Mouse (Mus musculus) monocyte, adult 2 months (primary cell): ENCODE data around the gene Obscn.

Experiments used
- DNase-seq, 2 experiments: peaks; one replicate each; pipeline ENCODE4 v3.0.0; 2022; ENCODE audit warnings: low spot score in 2 of 2, low read depth in 1 of 2

Obscn gene

GRCm38 (mm10) chr11:59135904-59136452 is at the start of gene Obscn:
Obscn (minus strand) TSS chr11:59136402.
- no peak for DNase-seq

GRCm38 (mm10) chr11:59185490-59185889 is 49.3 kb upstream of the Obscn start:
- no peak for DNase-seq

DNA sequence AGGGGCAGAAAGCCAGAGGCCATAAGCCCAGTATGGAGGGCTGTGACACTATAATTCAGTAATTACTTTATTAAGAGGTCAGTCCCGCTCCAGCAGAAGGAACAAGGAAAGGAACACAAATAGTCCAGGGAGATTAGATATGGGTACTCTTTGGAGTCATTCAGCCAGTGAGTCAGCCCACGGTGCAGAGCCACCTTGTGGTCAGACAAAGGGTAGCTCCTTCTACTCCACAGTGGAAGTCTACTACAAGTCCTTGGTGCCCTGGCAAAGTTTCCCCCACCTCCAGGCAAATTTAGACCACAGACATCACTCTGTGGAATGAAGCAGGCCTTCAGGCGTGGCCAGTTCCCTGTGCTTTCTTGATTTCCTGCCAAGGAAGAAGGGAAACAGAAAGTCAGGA is 47.6 kb upstream of the Obscn start:
- DNase-seq, result no peak

GRCm38 (mm10) chr11:59182864-59183331 is 46.7 kb upstream of the Obscn start, which contains the start of gene Gjc2:
Gjc2 (minus strand) TSS chr11:59183213.
- no peak for DNase-seq

DNA sequence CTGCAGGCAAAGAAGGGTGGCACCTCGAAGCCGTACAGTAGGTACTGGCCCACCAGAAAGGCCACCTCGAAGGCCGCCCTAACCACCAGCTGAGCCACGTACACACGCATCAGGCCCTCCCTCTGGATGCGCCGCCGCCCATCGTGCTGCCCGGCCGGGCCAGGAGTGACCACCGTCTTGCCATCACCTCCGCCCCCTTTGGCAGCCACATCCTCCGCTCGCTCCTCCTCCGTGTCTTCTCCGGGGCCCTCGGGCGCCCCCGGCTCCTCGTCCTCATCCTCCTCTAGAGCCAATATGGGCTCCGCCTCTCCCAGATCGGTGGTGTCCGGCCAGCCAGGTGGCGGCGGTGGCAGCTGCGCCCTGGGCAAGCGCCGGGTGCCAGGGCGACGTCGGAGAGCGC is 40.7 kb upstream of the Obscn start:
- no peak for DNase-seq

DNA sequence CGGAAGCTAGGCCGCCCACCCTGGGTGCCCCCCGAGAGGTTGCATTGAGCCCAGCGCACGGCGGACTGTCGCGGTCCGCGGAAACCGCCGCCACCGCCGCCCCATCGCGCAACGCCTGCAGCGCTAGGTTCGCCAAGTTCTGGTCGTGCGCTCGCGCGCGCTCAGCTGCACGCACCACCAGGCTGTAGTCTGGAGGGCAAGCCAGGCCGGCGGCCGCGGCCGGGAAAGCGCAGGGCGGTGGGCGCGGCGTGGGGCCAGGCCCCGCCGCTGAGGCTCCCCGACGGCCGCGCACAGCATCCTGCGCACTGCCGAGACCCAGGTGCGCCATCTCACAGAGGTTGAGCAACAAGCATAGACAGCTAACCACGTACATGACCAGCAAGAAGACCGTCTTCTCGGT is 40.3 kb upstream of the Obscn start:
- no peak for DNase-seq

DNA sequence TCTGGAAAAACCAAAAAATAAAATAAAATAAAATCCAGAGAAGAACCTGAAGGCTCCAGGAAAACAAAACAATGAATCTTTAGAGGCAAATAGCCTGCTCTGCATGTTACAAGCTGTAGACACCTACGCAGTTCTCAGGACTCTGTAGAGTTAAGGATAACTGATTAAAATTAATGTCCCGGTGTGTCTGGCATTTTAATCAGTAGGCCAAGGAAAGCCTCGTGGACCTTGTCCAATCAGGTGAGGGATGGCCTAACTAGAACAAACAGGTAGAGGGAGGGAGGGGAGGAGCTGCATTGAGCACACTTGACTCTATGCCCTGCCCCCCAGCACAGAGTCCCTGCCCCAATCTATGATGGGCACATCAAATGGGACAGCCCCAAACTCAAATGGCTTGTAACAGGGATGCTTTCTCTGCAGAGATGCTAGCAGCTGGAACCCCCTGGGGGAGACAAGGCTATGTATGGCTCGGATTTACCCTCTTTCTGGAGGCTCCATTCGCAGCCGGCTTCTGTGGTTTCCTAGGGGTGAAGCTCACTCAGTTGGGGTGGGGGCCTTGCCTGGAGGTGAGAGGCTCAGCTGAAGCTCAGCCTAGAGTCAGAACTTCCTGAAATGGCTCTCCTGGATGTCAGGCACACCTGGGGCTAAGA is 38.1 kb upstream of the Obscn start:
- no peak for DNase-seq

DNA sequence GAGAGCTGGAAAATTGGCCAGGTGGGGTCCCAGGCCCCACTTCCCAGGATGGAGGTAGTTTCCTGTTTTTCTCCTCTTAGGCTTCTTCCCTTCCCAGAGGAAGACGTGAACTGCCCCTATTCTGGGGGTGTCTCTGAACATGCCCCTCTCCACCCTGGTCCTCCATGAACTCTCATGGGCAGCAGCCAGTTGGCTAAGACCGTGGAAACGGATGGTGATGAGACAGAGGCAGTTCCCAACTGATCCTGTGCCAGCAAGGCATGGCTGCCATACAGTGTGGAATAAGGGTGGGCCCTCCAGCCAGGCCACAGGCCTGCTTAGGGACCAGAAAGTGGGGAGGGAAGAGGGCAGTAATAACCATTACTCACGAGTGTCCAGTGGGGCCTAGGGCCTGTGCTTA is 34.3 kb upstream of the Obscn start:
- DNase-seq, result no peak

- no peak for DNase-seq
These were observed 33.6 kb upstream of the Obscn start for GRCm38 (mm10) chr11:59169807-59170206.

DNA sequence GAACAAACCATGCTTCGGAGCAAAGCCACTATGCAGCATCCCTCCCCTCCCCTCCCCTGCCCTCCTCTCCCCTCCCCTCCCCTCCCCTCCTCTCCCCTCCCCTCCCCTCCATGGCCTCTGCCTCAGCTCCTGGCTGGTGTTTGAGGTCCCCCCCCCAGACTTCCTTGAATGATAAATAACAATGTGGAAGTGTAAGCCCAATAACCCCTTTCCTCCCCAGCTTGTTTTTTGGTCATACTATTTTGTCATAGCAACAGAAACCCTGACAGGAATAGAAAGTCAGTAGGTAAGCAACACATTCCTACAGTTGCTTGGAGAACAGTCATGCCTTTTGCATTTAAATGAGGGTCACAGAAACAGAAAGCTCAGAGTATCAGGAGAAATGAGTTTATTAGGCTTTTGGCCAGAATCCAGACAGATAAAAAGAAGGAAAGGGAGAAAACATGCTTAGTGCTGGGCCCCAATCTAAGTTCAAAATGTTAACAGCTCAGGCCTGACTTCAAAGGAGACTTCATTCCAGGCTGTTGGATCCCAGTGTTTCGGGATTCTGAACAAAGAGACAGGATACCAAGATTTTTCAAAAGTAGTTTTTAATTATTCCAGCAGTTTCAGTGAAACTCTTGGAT is 29.5 kb upstream of the Obscn start:
- DNase-seq, result no peak

DNA sequence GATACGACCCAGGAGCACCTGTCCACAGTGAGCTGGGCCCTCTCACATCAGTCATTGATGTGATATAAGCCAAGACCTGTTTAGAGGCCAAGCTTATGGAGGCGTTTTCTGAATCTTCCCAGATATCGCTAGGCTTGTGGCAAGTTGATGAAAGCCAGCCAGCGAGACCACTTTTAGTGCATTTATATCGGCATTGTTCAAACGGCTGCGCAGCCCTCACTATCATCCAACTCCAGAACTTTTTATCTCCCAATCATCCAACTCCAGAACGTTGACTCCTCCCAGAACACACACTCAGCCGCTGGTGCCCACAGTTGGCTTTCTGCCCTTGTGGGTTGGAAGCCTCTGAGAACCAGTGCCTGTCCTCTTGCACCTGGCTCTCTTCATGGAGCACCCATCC is 28.2 kb upstream of the Obscn start:
- DNase-seq, result no peak

DNA sequence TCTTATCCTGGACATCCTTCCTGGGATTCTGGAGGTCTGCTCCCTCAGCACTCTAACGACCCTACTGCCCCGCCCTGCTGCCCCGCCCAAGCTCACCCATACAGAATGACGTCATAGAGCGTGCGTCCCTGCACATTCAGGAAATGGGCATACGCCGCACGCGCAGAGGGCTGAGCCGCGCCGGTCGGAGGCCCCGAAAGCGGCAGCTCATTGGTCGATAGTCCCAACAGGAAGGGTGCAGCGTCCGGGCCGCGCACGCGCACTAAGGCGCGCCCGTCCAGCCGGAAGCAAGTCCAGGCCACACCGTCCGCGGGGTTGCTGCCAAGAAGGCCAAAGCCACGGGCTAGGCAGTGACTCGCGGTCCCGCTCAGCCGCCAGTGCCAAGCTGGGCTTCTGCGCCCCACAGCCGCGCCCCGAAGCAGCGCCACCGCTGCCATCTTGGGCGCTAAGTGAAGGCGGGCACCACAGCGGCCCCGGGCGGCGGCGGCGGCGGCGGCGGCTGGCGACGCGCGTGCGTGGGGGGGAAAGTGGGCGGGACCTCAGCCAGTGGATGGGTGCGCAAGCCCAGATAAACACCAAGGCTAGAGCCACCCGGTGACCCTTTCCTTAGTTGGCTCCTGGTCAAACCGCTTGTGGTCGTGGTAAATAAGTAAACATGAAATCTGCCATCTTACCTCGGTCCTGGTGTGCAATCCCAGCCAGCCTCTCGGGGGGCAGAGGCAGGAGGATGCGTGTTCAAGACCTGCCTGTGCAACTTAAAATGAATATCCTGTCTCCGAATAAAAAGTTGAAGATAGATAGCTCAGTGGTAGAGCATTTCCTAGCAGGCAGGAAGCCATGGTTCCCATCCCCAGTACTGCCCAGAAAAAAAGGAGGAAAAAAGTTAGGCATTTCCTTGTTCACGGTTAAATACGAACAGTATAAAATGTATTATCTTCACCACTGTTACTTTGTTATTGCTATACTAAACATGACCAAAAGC is 27.3 kb upstream of the Obscn start, which contains the start of gene Iba57:
Gene Iba57 (minus strand): TSS at position 485 of the 982 bp plus-strand sequence.
- DNase-seq, result peak; percentile 95 to 97

- DNase-seq, result no peak
These were observed 26.4 kb upstream of the Obscn start for GRCm38 (mm10) chr11:59162443-59163254.

DNA sequence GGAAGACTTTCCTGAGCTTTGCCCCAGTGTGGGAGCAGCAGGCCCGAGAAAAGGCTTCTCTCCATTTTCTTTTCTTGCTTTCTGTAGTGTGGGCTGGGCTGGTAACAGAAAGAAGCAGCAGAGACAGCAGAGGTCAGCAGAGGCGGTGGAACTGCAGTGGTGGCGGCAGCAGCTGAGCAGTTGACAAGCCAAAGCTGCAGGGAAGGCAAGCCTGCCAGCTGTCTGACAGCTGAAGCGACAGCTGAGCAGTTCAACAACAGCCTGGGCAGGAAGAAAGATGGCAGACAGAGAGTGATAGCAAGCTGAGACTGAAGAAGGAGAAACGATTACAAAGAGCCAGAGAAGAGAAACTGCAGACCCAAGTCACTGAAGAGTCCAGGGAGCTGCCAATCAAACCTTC is 25.2 kb upstream of the Obscn start:
- DNase-seq, result no peak

GRCm38 (mm10) chr11:59159558-59159957 is 23.4 kb upstream of the Obscn start:
- DNase-seq, result no peak

GRCm38 (mm10) chr11:59159099-59159498 is 22.9 kb upstream of the Obscn start:
- no peak for DNase-seq

DNA sequence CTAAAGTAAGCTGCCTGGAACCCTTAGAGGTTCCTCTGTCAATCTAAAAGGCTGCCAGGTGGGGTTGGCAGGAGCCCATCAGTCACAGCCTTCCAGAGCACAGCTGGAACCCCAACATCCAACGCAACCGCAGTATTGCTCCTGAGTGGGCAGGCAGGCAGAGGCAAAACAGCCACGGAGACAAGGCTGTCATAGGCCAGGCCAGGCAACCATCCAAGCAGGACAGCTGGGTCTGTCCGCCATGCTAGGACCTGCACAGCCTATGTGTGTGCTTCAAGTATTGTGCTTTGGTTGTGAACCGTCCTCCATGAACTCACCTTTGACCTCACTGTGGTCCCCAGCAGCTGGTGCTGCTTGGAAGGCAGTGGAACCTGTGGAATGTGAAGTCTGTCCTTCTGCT is 19.7 kb upstream of the Obscn start:
- DNase-seq, result no peak

DNA sequence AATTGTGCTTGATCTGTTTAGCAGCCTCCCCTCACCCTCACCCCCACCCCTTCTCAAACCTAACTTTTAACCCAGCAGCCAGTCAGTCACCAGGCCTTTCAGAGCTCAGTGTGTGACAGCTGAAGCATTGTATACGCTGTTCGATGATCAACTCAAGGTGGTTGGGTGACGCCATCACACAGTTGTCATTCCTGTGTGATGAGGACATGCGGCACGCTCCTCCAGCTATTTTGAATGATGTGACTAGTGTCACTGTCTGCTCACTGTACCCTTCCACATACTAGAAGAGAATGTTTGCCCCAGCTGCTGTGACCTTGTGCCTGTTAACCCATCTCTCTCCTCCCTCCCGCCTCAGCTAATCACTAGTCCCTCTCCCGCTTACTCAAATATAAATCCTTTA is 18.0 kb upstream of the Obscn start:
- no peak for DNase-seq

GRCm38 (mm10) chr11:59151729-59152128 is 15.5 kb upstream of the Obscn start:
- no peak for DNase-seq

- DNase-seq, result no peak
These were observed 13.1 kb upstream of the Obscn start for GRCm38 (mm10) chr11:59149302-59149701.
